Mouse (Mus musculus): ENCODE measurements around the gene Acer1. TPM values are rescaled to one million over a fixed set of nuclear protein-coding genes. Genes with fewer than 3 reads are reported as not detected.

Gene Acer1
- polyA plus RNA-seq, 1 experiment from 2014 or later = 0.16 TPM

GRCm38 (mm10) chr17:56935363-56936131, 46.4 kb downstream of the Acer1 start, which contains the start of gene Mllt1:
Gene Mllt1, minus strand, starts transcription at chr17:56935415.
- Histone ChIP-seq H3K9ac (ENCODE audit: low read length) (peak within 1 kb of the TSS; percentile 96), H3K4me3 (ENCODE audit: control insufficient read depth in 1 of 2, insufficient read depth in 1 of 2, low read depth in 1 of 2, low read length in 2 of 2) (peak within 1 kb of the TSS; percentile 76 to 89), H3K36me3 (ENCODE audit: control insufficient read depth, insufficient read depth, low read length) (0 out of 2 replicates have a peak, but pooled peaks cover 4% of the 10 kb centered on the region), H3K27ac (replicated peaks in 1 of 2; ENCODE audit: control insufficient read depth in 1 of 2, insufficient read depth in 1 of 2, low read depth in 2 of 2, low read length in 2 of 2) (peak within 1 kb of the TSS in 1 of 2 experiments; percentile 74; a peak in 2 of 4 replicates), H3K4me2 (ENCODE audit: low read length) (peak within 1 kb of the TSS; percentile 80), H3K4me1 (ENCODE audit: control insufficient read depth in 2 of 2, insufficient read depth in 2 of 2, low read length in 2 of 2) (peaks cover 9 to 20% of the 10 kb centered on the region in 2 experiments; a peak in 3 of 4 replicates), H3K27me3 (ENCODE audit: control insufficient read depth, insufficient read depth, low read length) (no peaks in the 10 kb centered on the region), H3K9me3 (ENCODE audit: control insufficient read depth, low read length) (0 out of 2 replicates have a peak, but pooled peaks cover 3% of the 10 kb centered on the region)
- 3% methylated on average over 72 of the region's 76 CpGs for WGBS
- peak; percentile 97 for ATAC-seq (ENCODE audit: insufficient number of reproducible peaks, insufficient read depth, low FRiP score, low read depth)

GRCm38 (mm10) chr17:56934545-56935330, 47.2 kb downstream of the Acer1 start:
- H3K4me2 ChIP-seq (ENCODE audit: low read length) = peak overlapping the region; percentile 80
- peaks cover 10 to 21% of the 10 kb centered on the region in 2 experiments; a peak in 3 of 4 replicates for H3K4me1 ChIP-seq (ENCODE audit: control insufficient read depth in 2 of 2, insufficient read depth in 2 of 2, low read length in 2 of 2)
- 2% methylated on average over 38 of the region's 45 CpGs for WGBS
- peak overlapping the region in 1 of 2 experiments; percentile 74; a peak in 2 of 4 replicates for H3K27ac ChIP-seq (replicated peaks in 1 of 2; ENCODE audit: control insufficient read depth in 1 of 2, insufficient read depth in 1 of 2, low read depth in 2 of 2, low read length in 2 of 2)
- H3K27me3 ChIP-seq (ENCODE audit: control insufficient read depth, insufficient read depth, low read length) = no peaks in the 10 kb centered on the region
- H3K4me3 ChIP-seq (ENCODE audit: control insufficient read depth in 1 of 2, insufficient read depth in 1 of 2, low read depth in 1 of 2, low read length in 2 of 2) = peak overlapping the region; percentile 76 to 89
- peak overlapping the region; percentile 96 for H3K9ac ChIP-seq (ENCODE audit: low read length)
- 0 out of 2 replicates have a peak, but pooled peaks cover 4% of the 10 kb centered on the region for H3K36me3 ChIP-seq (ENCODE audit: control insufficient read depth, insufficient read depth, low read length)
- ATAC-seq (ENCODE audit: insufficient number of reproducible peaks, insufficient read depth, low FRiP score, low read depth) = peak; percentile 55
- 0 out of 2 replicates have a peak, but pooled peaks cover 3% of the 10 kb centered on the region for H3K9me3 ChIP-seq (ENCODE audit: control insufficient read depth, low read length)

- Histone ChIP-seq H3K36me3 (ENCODE audit: control insufficient read depth, insufficient read depth, low read length) (0 out of 2 replicates have a peak, but pooled peaks cover 4% of the 10 kb centered on the region), H3K4me1 (ENCODE audit: control insufficient read depth in 2 of 2, insufficient read depth in 2 of 2, low read length in 2 of 2) (peaks cover 17 to 34% of the 10 kb centered on the region in 2 experiments), H3K4me2 (ENCODE audit: low read length) (no peak overlapping the region), H3K27ac (replicated peaks in 1 of 2; ENCODE audit: control insufficient read depth in 1 of 2, insufficient read depth in 1 of 2, low read depth in 2 of 2, low read length in 2 of 2) (no peak overlapping the region), H3K4me3 (ENCODE audit: control insufficient read depth in 1 of 2, insufficient read depth in 1 of 2, low read depth in 1 of 2, low read length in 2 of 2) (no peak overlapping the region), H3K9ac (ENCODE audit: low read length) (no peak overlapping the region), H3K9me3 (ENCODE audit: control insufficient read depth, low read length) (0 out of 2 replicates have a peak, but pooled peaks cover 3% of the 10 kb centered on the region), H3K27me3 (ENCODE audit: control insufficient read depth, insufficient read depth, low read length) (no peaks in the 10 kb centered on the region)
- 93% methylated on average over 2 of the region's 2 CpGs for WGBS
- no peak for ATAC-seq (ENCODE audit: insufficient number of reproducible peaks, insufficient read depth, low FRiP score, low read depth)
Measured at GRCm38 (mm10) chr17:56933395-56933794, 48.5 kb downstream of the Acer1 start.

GRCm38 (mm10) chr17:56930026-56930425, 51.9 kb downstream of the Acer1 start:
- ATAC-seq (ENCODE audit: insufficient number of reproducible peaks, insufficient read depth, low FRiP score, low read depth) = no peak
- no peaks in the 10 kb centered on the region for H3K9me3 ChIP-seq (ENCODE audit: control insufficient read depth, low read length)
- no peak overlapping the region for H3K27ac ChIP-seq (replicated peaks in 1 of 2; ENCODE audit: control insufficient read depth in 1 of 2, insufficient read depth in 1 of 2, low read depth in 2 of 2, low read length in 2 of 2)
- H3K4me1 ChIP-seq (ENCODE audit: control insufficient read depth in 2 of 2, insufficient read depth in 2 of 2, low read length in 2 of 2) = peaks cover 16 to 35% of the 10 kb centered on the region in 2 experiments
- no peaks in the 10 kb centered on the region for H3K27me3 ChIP-seq (ENCODE audit: control insufficient read depth, insufficient read depth, low read length)
- no peak overlapping the region for H3K4me2 ChIP-seq (ENCODE audit: low read length)
- H3K4me3 ChIP-seq (ENCODE audit: control insufficient read depth in 1 of 2, insufficient read depth in 1 of 2, low read depth in 1 of 2, low read length in 2 of 2) = no peak overlapping the region
- no peak overlapping the region for H3K9ac ChIP-seq (ENCODE audit: low read length)
- 81% methylated on average over 8 of the region's 8 CpGs for WGBS
- peaks cover 15% of the 10 kb centered on the region for H3K36me3 ChIP-seq (ENCODE audit: control insufficient read depth, insufficient read depth, low read length)

GRCm38 (mm10) chr17:56929530-56929929, 52.4 kb downstream of the Acer1 start:
- Histone ChIP-seq H3K9me3 (ENCODE audit: control insufficient read depth, low read length) (no peaks in the 10 kb centered on the region), H3K27ac (replicated peaks in 1 of 2; ENCODE audit: control insufficient read depth in 1 of 2, insufficient read depth in 1 of 2, low read depth in 2 of 2, low read length in 2 of 2) (peak overlapping the region; percentile 5 to 45; a peak in 3 of 4 replicates), H3K9ac (ENCODE audit: low read length) (no peak overlapping the region), H3K4me1 (ENCODE audit: control insufficient read depth in 2 of 2, insufficient read depth in 2 of 2, low read length in 2 of 2) (peaks cover 15 to 34% of the 10 kb centered on the region in 2 experiments), H3K27me3 (ENCODE audit: control insufficient read depth, insufficient read depth, low read length) (no peaks in the 10 kb centered on the region), H3K4me3 (ENCODE audit: control insufficient read depth in 1 of 2, insufficient read depth in 1 of 2, low read depth in 1 of 2, low read length in 2 of 2) (no peak overlapping the region), H3K36me3 (ENCODE audit: control insufficient read depth, insufficient read depth, low read length) (peaks cover 20% of the 10 kb centered on the region), H3K4me2 (ENCODE audit: low read length) (no peak overlapping the region)
- 71% methylated on average over 1 of the region's 1 CpGs for WGBS
- ATAC-seq (ENCODE audit: insufficient number of reproducible peaks, insufficient read depth, low FRiP score, low read depth) = no peak

- peaks cover 21% of the 10 kb centered on the region for H3K36me3 ChIP-seq (ENCODE audit: control insufficient read depth, insufficient read depth, low read length)
- ATAC-seq (ENCODE audit: insufficient number of reproducible peaks, insufficient read depth, low FRiP score, low read depth) = no peak
- H3K9me3 ChIP-seq (ENCODE audit: control insufficient read depth, low read length) = no peaks in the 10 kb centered on the region
- peaks cover 12 to 30% of the 10 kb centered on the region in 2 experiments for H3K4me1 ChIP-seq (ENCODE audit: control insufficient read depth in 2 of 2, insufficient read depth in 2 of 2, low read length in 2 of 2)
- H3K27ac ChIP-seq (replicated peaks in 1 of 2; ENCODE audit: control insufficient read depth in 1 of 2, insufficient read depth in 1 of 2, low read depth in 2 of 2, low read length in 2 of 2) = peak overlapping the region; percentile 5 to 45; a peak in 3 of 4 replicates
- H3K9ac ChIP-seq (ENCODE audit: low read length) = no peak overlapping the region
- H3K4me2 ChIP-seq (ENCODE audit: low read length) = no peak overlapping the region
- no peak overlapping the region for H3K4me3 ChIP-seq (ENCODE audit: control insufficient read depth in 1 of 2, insufficient read depth in 1 of 2, low read depth in 1 of 2, low read length in 2 of 2)
- no peaks in the 10 kb centered on the region for H3K27me3 ChIP-seq (ENCODE audit: control insufficient read depth, insufficient read depth, low read length)
Measured at GRCm38 (mm10) chr17:56929101-56929500, 52.8 kb downstream of the Acer1 start.

GRCm38 (mm10) chr17:56925998-56926397, 55.9 kb downstream of the Acer1 start:
- WGBS = 88% methylated on average over 2 of the region's 2 CpGs

More at GRCm38 (mm10) chr17:56925998-56926397, 55.9 kb downstream of the Acer1 start:
- Histone ChIP-seq H3K4me3 (ENCODE audit: control insufficient read depth in 1 of 2, insufficient read depth in 1 of 2, low read depth in 1 of 2, low read length in 2 of 2) (no peak overlapping the region), H3K4me1 (ENCODE audit: control insufficient read depth in 2 of 2, insufficient read depth in 2 of 2, low read length in 2 of 2) (peaks cover 9 to 15% of the 10 kb centered on the region in 2 experiments), H3K9ac (ENCODE audit: low read length) (no peak overlapping the region), H3K4me2 (ENCODE audit: low read length) (no peak overlapping the region), H3K9me3 (ENCODE audit: control insufficient read depth, low read length) (no peaks in the 10 kb centered on the region), H3K27me3 (ENCODE audit: control insufficient read depth, insufficient read depth, low read length) (no peaks in the 10 kb centered on the region), H3K36me3 (ENCODE audit: control insufficient read depth, insufficient read depth, low read length) (peaks cover 36% of the 10 kb centered on the region), H3K27ac (replicated peaks in 1 of 2; ENCODE audit: control insufficient read depth in 1 of 2, insufficient read depth in 1 of 2, low read depth in 2 of 2, low read length in 2 of 2) (no peak overlapping the region)
- ATAC-seq (ENCODE audit: insufficient number of reproducible peaks, insufficient read depth, low FRiP score, low read depth) = no peak
